Mouse (Mus musculus) C2C12 (cell line): Measurements from ENCODE around the gene Vsx2.
A peak's percentile ranks its signal among the peaks of the same experiment; 100 is the strongest.

Source experiments
- CEBPB ChIP-seq: IDR thresholded peaks from one replicate; pipeline ENCODE4 v1.6.1; 2011; ENCODE audit warnings: low read depth, mild to moderate bottlenecking, control low read depth, moderate library complexity
- CTCF ChIP-seq: IDR thresholded peaks from one replicate; pipeline ENCODE4 v1.5.1; 2011; ENCODE audit not compliant: control insufficient read depth, insufficient read depth, insufficient read length
- MAX ChIP-seq: IDR thresholded peaks from one replicate; pipeline ENCODE4 v1.6.1; 2011; ENCODE audit warnings: mild to moderate bottlenecking, control low read depth
- MYOD1 ChIP-seq: IDR thresholded peaks from one replicate; pipeline ENCODE4 v1.6.1; 2011; ENCODE audit warnings: low read depth; ENCODE audit not compliant: control insufficient read depth, insufficient read length
- MYOG ChIP-seq: IDR thresholded peaks from one replicate; pipeline ENCODE4 v1.6.1; 2011; ENCODE audit not compliant: control insufficient read depth, insufficient read length; ENCODE audit errors: extremely low read depth
- USF1 ChIP-seq: IDR thresholded peaks from one replicate; pipeline ENCODE4 v1.6.1; 2011; ENCODE audit warnings: low read depth, mild to moderate bottlenecking, control low read depth, moderate library complexity

- peak; percentile 80 for TF ChIP-seq CTCF
- TF ChIP-seq MYOG = no peak
- no peak for TF ChIP-seq USF1
- no peak for TF ChIP-seq MYOD1
- no peak for TF ChIP-seq MAX
- no peak for TF ChIP-seq CEBPB
These were observed 23.5 kb upstream of the Vsx2 start for GRCm38 (mm10) chr12:84546028-84546427.
